Mouse (Mus musculus): ENCODE measurements around the gene Zfp459. TPM values are rescaled to one million over a fixed set of nuclear protein-coding genes. Genes with fewer than 3 reads are reported as not detected.

Gene Zfp459
- polyA plus RNA-seq, 1 experiment from 2014 or later, result 2.3 TPM

Other genes with a start within 250 kb of the Zfp459 start
- 6.6 and 9.0 TPM in 2 replicates for gene Rsl1, start 248.2 kb downstream of the Zfp459 start, polyA plus RNA-seq (2015; fragmentation: Nextera tagmentation; extraction: Ambion mirVana)
- 1.6 and 1.7 TPM in 2 replicates for gene Zfp455, start 226.9 kb downstream of the Zfp459 start, polyA plus RNA-seq (2015; fragmentation: Nextera tagmentation; extraction: Ambion mirVana)
- 1.6 and 1.7 TPM in 2 replicates for gene Zfp458, start 143.0 kb downstream of the Zfp459 start, polyA plus RNA-seq (2015; fragmentation: Nextera tagmentation; extraction: Ambion mirVana)
- 1.0 and 1.2 TPM in 2 replicates for gene Zfp457, start 114.9 kb downstream of the Zfp459 start, polyA plus RNA-seq (2015; fragmentation: Nextera tagmentation; extraction: Ambion mirVana)
- 2.7 TPM in 2 replicates for gene Zfp595, start 88.8 kb downstream of the Zfp459 start, polyA plus RNA-seq (2015; fragmentation: Nextera tagmentation; extraction: Ambion mirVana)
- 0.35 TPM in 1 of 2 replicates, not detected in the other for gene Gm28044, start 60.9 kb downstream of the Zfp459 start, polyA plus RNA-seq (2015; fragmentation: Nextera tagmentation; extraction: Ambion mirVana)
- gene Zfp953, start 60.8 kb downstream of the Zfp459 start, polyA plus RNA-seq (2015; fragmentation: Nextera tagmentation; extraction: Ambion mirVana), result 1.7 and 2.1 TPM in 2 replicates
- gene Gm28041, start 45.7 kb downstream of the Zfp459 start, polyA plus RNA-seq (2015; fragmentation: Nextera tagmentation; extraction: Ambion mirVana), result 0.64 and 0.81 TPM in 2 replicates
- 1.7 and 1.9 TPM in 2 replicates for gene Zfp456, start 45.6 kb downstream of the Zfp459 start, polyA plus RNA-seq (2015; fragmentation: Nextera tagmentation; extraction: Ambion mirVana)
- gene Zfp429, start 21.6 kb downstream of the Zfp459 start, polyA plus RNA-seq (2015; fragmentation: Nextera tagmentation; extraction: Ambion mirVana), result 8.7 and 9.1 TPM in 2 replicates
- gene Zfp874a, start 30.2 kb upstream of the Zfp459 start, polyA plus RNA-seq (2015; fragmentation: Nextera tagmentation; extraction: Ambion mirVana), result 6.6 and 7.7 TPM in 2 replicates
- gene Zfp874b, start 62.8 kb upstream of the Zfp459 start, polyA plus RNA-seq (2015; fragmentation: Nextera tagmentation; extraction: Ambion mirVana), result 4.3 and 5.7 TPM in 2 replicates
- gene Zfp58, start 79.1 kb upstream of the Zfp459 start, polyA plus RNA-seq (2015; fragmentation: Nextera tagmentation; extraction: Ambion mirVana), result 11.4 and 12.7 TPM in 2 replicates
- not detected in 2 replicates for gene Gm26965, start 104.7 kb upstream of the Zfp459 start, polyA plus RNA-seq (2015; fragmentation: Nextera tagmentation; extraction: Ambion mirVana)
- gene Zfp87, start 104.8 kb upstream of the Zfp459 start, polyA plus RNA-seq (2015; fragmentation: Nextera tagmentation; extraction: Ambion mirVana), result 43.2 and 54.1 TPM in 2 replicates
- 13.5 and 14.0 TPM in 2 replicates for gene Zfp748, start 132.4 kb upstream of the Zfp459 start, polyA plus RNA-seq (2015; fragmentation: Nextera tagmentation; extraction: Ambion mirVana)
- gene Zfp729b, start 188.3 kb upstream of the Zfp459 start, polyA plus RNA-seq (2015; fragmentation: Nextera tagmentation; extraction: Ambion mirVana), result 5.0 and 5.3 TPM in 2 replicates
- not detected in 2 replicates for gene Gm49345, start 216.4 kb upstream of the Zfp459 start, polyA plus RNA-seq (2015; fragmentation: Nextera tagmentation; extraction: Ambion mirVana)
- gene Zfp729a, start 216.4 kb upstream of the Zfp459 start, polyA plus RNA-seq (2015; fragmentation: Nextera tagmentation; extraction: Ambion mirVana), result 3.2 and 3.9 TPM in 2 replicates

Data from thymus, postnatal 0 days (tissue).